Mouse (Mus musculus): ENCODE data around the gene Fnbp4.

GRCm38 (mm10) chr2:90746538-90746865 is 1.3 kb downstream of the Fnbp4 start:
- TF ChIP-seq CTCF (IDR thresholded peaks at IDR 0.05; ENCODE audit: control insufficient read depth, insufficient read depth, low read length), result no peak
- TF ChIP-seq POLR2A (IDR thresholded peaks at IDR 0.05; ENCODE audit: borderline replicate concordance, control insufficient read depth, low read depth, low read length), result no peak
